Mouse (Mus musculus) limb, embryonic 12.5 days (tissue): Measurements from ENCODE around the gene Arl16. TPM values are rescaled to one million over a fixed set of nuclear protein-coding genes. Genes with fewer than 3 reads are reported as not detected.

ENCODE experiments used
- ATAC-seq: fragments of 200-750 bp; cut with Nextera tagmentation; 2 replicates; pipeline ENCODE4 v1.8.0; 2017; ENCODE audit warnings: low read depth, moderate TSS enrichment; ENCODE audit not compliant: insufficient number of reproducible peaks, insufficient read depth, low FRiP score, low TSS enrichment
- H3K27ac ChIP-seq: fragments of 300-500 bp; sonication (generic); 2 replicates; pipeline ENCODE4 v1.5.1; 2016; ENCODE audit warnings: mild to moderate bottlenecking, moderate library complexity
- H3K27me3 ChIP-seq: fragments of 300-500 bp; sonication (generic); 2 replicates; pipeline ENCODE4 v1.6.1; 2016; ENCODE audit warnings: mild to moderate bottlenecking, moderate library complexity
- H3K36me3 ChIP-seq: fragments of 300-500 bp; sonication (generic); 2 replicates; pipeline ENCODE4 v1.6.1; 2016; ENCODE audit warnings: mild to moderate bottlenecking, moderate library complexity
- H3K4me1 ChIP-seq: fragments of 300-500 bp; sonication (generic); replicated peaks from 2 replicates; pipeline ENCODE4 v1.6.1; 2016
- H3K4me2 ChIP-seq: fragments of 300-500 bp; sonication (generic); 2 replicates; pipeline ENCODE4 v1.6.1; 2016; ENCODE audit warnings: mild to moderate bottlenecking, moderate library complexity
- H3K4me3 ChIP-seq: fragments of 300-500 bp; sonication (generic); replicated peaks from 2 replicates; pipeline ENCODE4 v1.5.1; 2016; ENCODE audit warnings: mild to moderate bottlenecking
- H3K9ac ChIP-seq: fragments of 300-500 bp; sonication (generic); replicated peaks from 2 replicates; pipeline ENCODE4 v1.6.1; 2016; ENCODE audit warnings: mild to moderate bottlenecking, moderate library complexity
- H3K9me3 ChIP-seq: fragments of 300-500 bp; sonication (generic); 2 replicates; pipeline ENCODE4 v1.6.1; 2016; ENCODE audit warnings: mild to moderate bottlenecking, moderate library complexity
- WGBS: fragments of 180-500 bp; shearing (Covaris S2); methylation state at CpG from one replicate; pipeline ENCODE4 v1.1.7; 2016; 5-methylcytosine and 5-hydroxymethylcytosine counted together
- polyA plus RNA-seq: library from polyadenylated mRNA; unstranded; fragments of >200 nt; fragmentation: Nextera tagmentation; extraction: Ambion mirVana; gene quantifications from 2 replicates; pipeline ENCODE4 v1.2.1, GENCODE M21; 2016

Arl16 gene
- polyA plus RNA-seq, 1 experiment from 2014 or later: 58.9 TPM

DNA sequence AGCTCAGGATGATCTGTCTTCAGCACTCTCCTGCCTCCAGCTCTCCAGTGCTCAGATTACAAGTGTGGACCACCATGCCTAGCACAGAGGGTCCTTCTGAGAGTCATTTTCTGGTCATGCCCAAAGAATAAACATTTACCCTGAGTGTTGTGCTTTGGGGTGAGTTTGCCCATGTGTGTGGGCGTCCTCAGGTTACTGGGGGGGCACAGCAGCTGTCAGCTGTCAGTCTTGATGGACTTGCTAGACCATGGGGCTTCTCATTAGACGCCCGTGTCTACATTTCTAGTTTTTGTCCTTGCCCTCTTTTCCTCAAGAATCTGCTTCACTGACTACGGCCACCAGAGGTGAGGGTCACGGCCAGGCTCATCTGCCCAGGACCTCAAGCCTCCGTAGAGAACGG is 20.2 kb downstream of the Arl16 start:
- no peak for ATAC-seq
- no peak overlapping the region for H3K9ac ChIP-seq
- no peaks in the 10 kb centered on the region; the same call in 1 of the 2 replicates for H3K4me1 ChIP-seq
- no peaks in the 10 kb centered on the region for H3K9me3 ChIP-seq
- H3K27ac ChIP-seq: no peak overlapping the region
- H3K4me2 ChIP-seq: no peak overlapping the region
- no peak overlapping the region for H3K4me3 ChIP-seq
- H3K27me3 ChIP-seq: no peaks in the 10 kb centered on the region
- WGBS: 81% methylated on average over 7 of the region's 7 CpGs
- H3K36me3 ChIP-seq: no peaks in the 10 kb centered on the region

GRCm38 (mm10) chr11:120445475-120445874 is 21.9 kb downstream of the Arl16 start:
- 71% methylated on average over 3 of the region's 3 CpGs for WGBS
- H3K4me2 ChIP-seq: no peak overlapping the region
- H3K27ac ChIP-seq: no peak overlapping the region
- ATAC-seq: no peak
- no peak overlapping the region for H3K4me3 ChIP-seq
- H3K27me3 ChIP-seq: no peaks in the 10 kb centered on the region
- H3K4me1 ChIP-seq: no peaks in the 10 kb centered on the region; the same call in 1 of the 2 replicates
- H3K36me3 ChIP-seq: no peaks in the 10 kb centered on the region
- no peak overlapping the region for H3K9ac ChIP-seq
- no peaks in the 10 kb centered on the region for H3K9me3 ChIP-seq

DNA sequence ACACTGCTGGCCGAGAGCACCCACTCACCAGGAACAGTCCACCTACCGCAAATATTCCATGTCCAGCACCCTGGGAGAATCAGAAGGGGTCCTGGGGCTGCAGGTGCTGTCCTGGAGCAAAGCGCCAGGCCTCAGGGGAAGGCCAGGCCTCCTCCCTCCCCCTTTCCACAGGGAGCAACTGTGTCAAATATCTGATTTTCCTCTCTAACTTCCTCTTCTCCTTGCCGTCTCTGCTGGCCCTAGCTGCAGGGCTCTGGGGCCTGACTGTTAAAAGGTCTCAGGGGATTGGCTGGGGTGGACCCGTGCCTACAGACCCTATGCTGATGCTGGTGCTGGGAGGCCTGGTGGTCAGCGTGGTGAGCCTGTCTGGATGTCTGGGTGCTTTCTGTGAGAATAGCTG is 23.3 kb downstream of the Arl16 start:
- Histone ChIP-seq H3K27ac (no peak overlapping the region), H3K4me1 (no peaks in the 10 kb centered on the region; the same call in 1 of the 2 replicates), H3K4me3 (no peak overlapping the region), H3K36me3 (no peaks in the 10 kb centered on the region), H3K9ac (0 out of 2 replicates have a peak overlapping the region, but pooled peaks have one; percentile 27), H3K4me2 (no peak overlapping the region), H3K9me3 (no peaks in the 10 kb centered on the region), H3K27me3 (no peaks in the 10 kb centered on the region)
- no peak for ATAC-seq
- WGBS: 66% methylated on average over 6 of the region's 6 CpGs

GRCm38 (mm10) chr11:120442765-120443280 is 24.6 kb downstream of the Arl16 start:
- H3K4me2 ChIP-seq: no peak overlapping the region
- no peak overlapping the region for H3K4me3 ChIP-seq
- H3K4me1 ChIP-seq: no peaks in the 10 kb centered on the region; the same call in 1 of the 2 replicates
- H3K9ac ChIP-seq: no peak overlapping the region
- no peak for ATAC-seq
- H3K36me3 ChIP-seq: no peaks in the 10 kb centered on the region
- 81% methylated on average over 3 of the region's 3 CpGs for WGBS
- no peaks in the 10 kb centered on the region for H3K27me3 ChIP-seq
- no peaks in the 10 kb centered on the region for H3K9me3 ChIP-seq
- H3K27ac ChIP-seq: no peak overlapping the region

GRCm38 (mm10) chr11:120442344-120442743 is 25.1 kb downstream of the Arl16 start, which contains the start of gene Tspan10:
TSS of gene Tspan10 (plus strand) at chr11:120442644.
- Histone ChIP-seq H3K9me3 (no peaks in the 10 kb centered on the region), H3K27ac (no peak within 1 kb of the TSS), H3K4me1 (no peaks in the 10 kb centered on the region; the same call in 1 of the 2 replicates), H3K4me3 (no peak within 1 kb of the TSS), H3K4me2 (no peak within 1 kb of the TSS), H3K27me3 (no peaks in the 10 kb centered on the region), H3K36me3 (no peaks in the 10 kb centered on the region), H3K9ac (no peak within 1 kb of the TSS)
- no peak for ATAC-seq
- 90% methylated on average over 3 of the region's 3 CpGs for WGBS

DNA sequence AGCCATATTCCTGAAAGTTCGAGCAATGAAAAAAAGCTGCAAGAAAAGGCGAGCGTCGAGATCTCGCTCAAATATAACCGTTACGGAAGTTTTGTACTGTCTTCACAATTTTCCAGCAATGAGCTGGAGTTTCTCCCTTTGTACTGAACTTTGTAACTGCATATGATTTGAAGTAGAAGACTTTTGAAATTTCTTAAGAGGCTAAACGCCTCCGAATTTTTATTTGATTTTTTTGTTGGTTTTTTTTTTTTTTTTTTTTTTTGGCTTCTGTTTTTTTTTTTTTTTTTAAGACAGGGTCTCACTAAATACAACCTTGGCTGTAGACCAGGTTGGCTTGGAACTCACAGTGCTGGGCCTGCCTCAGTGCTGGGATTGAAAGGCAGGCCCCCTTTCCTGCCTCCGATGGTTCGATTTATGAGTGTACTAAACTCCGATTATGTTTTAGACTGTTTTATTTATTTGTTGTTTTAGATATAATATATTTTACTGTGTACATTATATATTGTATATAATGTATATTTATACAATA is 29.5 kb downstream of the Arl16 start:
- Histone ChIP-seq H3K27ac (peak overlapping the region; percentile 85), H3K4me2 (peak overlapping the region; percentile 96)

GRCm38 (mm10) chr11:120437152-120437856 is 30.1 kb downstream of the Arl16 start, which contains the start of gene Nploc4:
TSS of gene Nploc4 (minus strand) at chr11:120437708.
- Histone ChIP-seq H3K9ac (peak within 1 kb of the TSS; percentile 98), H3K4me1 (peaks cover 12% of the 10 kb centered on the region), H3K4me2 (peak within 1 kb of the TSS; percentile 96), H3K9me3 (no peaks in the 10 kb centered on the region), H3K4me3 (peak within 1 kb of the TSS; percentile 99), H3K36me3 (peaks cover 31% of the 10 kb centered on the region), H3K27ac (peak within 1 kb of the TSS; percentile 85), H3K27me3 (no peaks in the 10 kb centered on the region)
- ATAC-seq: peak; percentile 88
- WGBS: 1% methylated on average over 70 of the region's 77 CpGs

More for the DNA sequence above, 29.5 kb downstream of the Arl16 start:
- peak overlapping the region; percentile 98 for H3K9ac ChIP-seq
- no peaks in the 10 kb centered on the region for H3K27me3 ChIP-seq
- H3K9me3 ChIP-seq: no peaks in the 10 kb centered on the region
- peaks cover 12% of the 10 kb centered on the region for H3K4me1 ChIP-seq
- peaks cover 25% of the 10 kb centered on the region for H3K36me3 ChIP-seq
- peak overlapping the region; percentile 99 for H3K4me3 ChIP-seq
- ATAC-seq: no peak
- 28% methylated on average over 12 of the region's 12 CpGs for WGBS

- no peak overlapping the region for H3K4me2 ChIP-seq
- H3K27me3 ChIP-seq: no peaks in the 10 kb centered on the region
- 94% methylated on average over 3 of the region's 3 CpGs for WGBS
- no peaks in the 10 kb centered on the region for H3K9me3 ChIP-seq
- no peak overlapping the region for H3K9ac ChIP-seq
- ATAC-seq: no peak
- peaks cover 16% of the 10 kb centered on the region for H3K4me1 ChIP-seq
- peaks cover 84% of the 10 kb centered on the region for H3K36me3 ChIP-seq
- H3K4me3 ChIP-seq: no peak overlapping the region
- no peak overlapping the region for H3K27ac ChIP-seq
Observed at GRCm38 (mm10) chr11:120426727-120427126, 40.7 kb downstream of the Arl16 start.

- no peak overlapping the region; the same call in 1 of the 2 replicates for H3K9ac ChIP-seq
- WGBS: 62% methylated on average over 9 of the region's 9 CpGs
- peak overlapping the region; percentile 35 for H3K27ac ChIP-seq
- no peaks in the 10 kb centered on the region for H3K9me3 ChIP-seq
- ATAC-seq: no peak
- no peaks in the 10 kb centered on the region for H3K27me3 ChIP-seq
- H3K4me2 ChIP-seq: no peak overlapping the region
- peaks cover 86% of the 10 kb centered on the region for H3K36me3 ChIP-seq
- H3K4me1 ChIP-seq: peaks cover 16% of the 10 kb centered on the region
- H3K4me3 ChIP-seq: no peak overlapping the region
Observed at GRCm38 (mm10) chr11:120423569-120424295, 43.7 kb downstream of the Arl16 start.

GRCm38 (mm10) chr11:120422651-120423568 is 44.5 kb downstream of the Arl16 start:
- H3K4me2 ChIP-seq: no peak overlapping the region
- ATAC-seq: no peak
- H3K27me3 ChIP-seq: no peaks in the 10 kb centered on the region

More at GRCm38 (mm10) chr11:120422651-120423568, 44.5 kb downstream of the Arl16 start:
- 51% methylated on average over 13 of the region's 13 CpGs for WGBS
- H3K36me3 ChIP-seq: peaks cover 86% of the 10 kb centered on the region
- H3K9ac ChIP-seq: peak overlapping the region; percentile 14; the same call in 1 of the 2 replicates
- peak overlapping the region; percentile 70 for H3K27ac ChIP-seq
- H3K4me1 ChIP-seq: peaks cover 16% of the 10 kb centered on the region
- no peaks in the 10 kb centered on the region for H3K9me3 ChIP-seq
- H3K4me3 ChIP-seq: no peak overlapping the region
